Mouse (Mus musculus) heart, postnatal 0 days (tissue): ENCODE results near the gene B3gat3. TPM values are rescaled to one million over a fixed set of nuclear protein-coding genes. Genes with fewer than 3 reads are reported as not detected.

ENCODE experiments used
- ATAC-seq: fragments of 200-750 bp; cut with Nextera tagmentation; 2 replicates; pipeline ENCODE4 v1.8.0; 2017; ENCODE audit warnings: low read depth, moderate number of reproducible peaks, moderate library complexity; ENCODE audit not compliant: insufficient read depth
- DNase-seq: peaks from one replicate; pipeline ENCODE4 v3.0.0-alpha.2; 2016; ENCODE audit warnings: low spot score
- H3K27ac ChIP-seq: fragments of 300-500 bp; sonication (generic); 2 replicates; pipeline ENCODE4 v1.5.1; 2014; ENCODE audit warnings: low read depth, mild to moderate bottlenecking
- H3K27me3 ChIP-seq: fragments of 300-500 bp; sonication (generic); 2 replicates; pipeline ENCODE4 v1.6.1; 2014; ENCODE audit warnings: low read length, mixed read lengths; ENCODE audit not compliant: control insufficient read depth, insufficient read depth
- H3K36me3 ChIP-seq: fragments of 300-500 bp; sonication (generic); replicated peaks from 2 replicates; pipeline ENCODE4 v1.6.1; 2014; ENCODE audit warnings: low read length, mixed read lengths; ENCODE audit not compliant: control insufficient read depth, insufficient read depth
- H3K4me1 ChIP-seq: fragments of 300-500 bp; sonication (generic); 2 replicates; pipeline ENCODE4 v1.6.1; 2014; ENCODE audit warnings: antibody characterized with exemption; ENCODE audit not compliant: control insufficient read depth, insufficient read depth
- H3K4me2 ChIP-seq: fragments of 300-500 bp; sonication (generic); 2 replicates; pipeline ENCODE4 v1.6.1; 2014; ENCODE audit warnings: low read depth, mild to moderate bottlenecking, low read length, moderate library complexity
- H3K4me3 ChIP-seq: fragments of 300-500 bp; sonication (generic); 2 replicates; pipeline ENCODE4 v1.5.1; 2014; ENCODE audit warnings: low read depth, low read length
- H3K9ac ChIP-seq: fragments of 300-500 bp; sonication (generic); replicated peaks from 2 replicates; pipeline ENCODE4 v1.6.1; 2014; ENCODE audit warnings: low read depth, low read length, mixed read lengths
- H3K9me3 ChIP-seq: fragments of 300-500 bp; sonication (generic); replicated peaks from 2 replicates; pipeline ENCODE4 v1.6.1; 2016; ENCODE audit warnings: low read length; ENCODE audit not compliant: control insufficient read depth
- CTCF ChIP-seq: IDR thresholded peaks from 2 replicates; pipeline ENCODE4 v1.5.1; 2016; ENCODE audit warnings: antibody characterized with exemption, control low read depth, low read depth
- EP300 ChIP-seq: IDR thresholded peaks from 2 replicates; pipeline ENCODE4 v1.6.1; 2016; ENCODE audit warnings: antibody characterized with exemption, low read depth
- WGBS: fragments of 180-500 bp; shearing (Covaris S2); extraction: QIAGEN DNeasy Blood & Tissue Kit; methylation state at CpG from one replicate; pipeline ENCODE4 v1.1.7; 2014; 5-methylcytosine and 5-hydroxymethylcytosine counted together
- polyA plus RNA-seq: library from polyadenylated mRNA; unstranded; fragments of >200 nt; fragmentation: Nextera tagmentation; extraction: Ambion mirVana; gene quantifications from 2 replicates; pipeline ENCODE4 v1.2.1, GENCODE M21; 2015
- total RNA-seq: library from RNA; depleted of rRNA; stranded (reverse); fragments of >200 nt; gene quantifications from 2 replicates; pipeline ENCODE4 v1.2.3, GENCODE M21; 2014; ENCODE audit warnings: low replicate concordance

B3gat3 gene
- total and polyA plus RNA-seq, 2 experiments from 2014 or later, result 26.8 to 54.2 TPM

GRCm38 (mm10) chr19:8943047-8943446 is 22.9 kb downstream of the B3gat3 start:
- Histone ChIP-seq H3K9me3 (no peaks in the 10 kb centered on the region), H3K27ac (peak overlapping the region; percentile 97), H3K4me1 (peaks cover 20% of the 10 kb centered on the region; the same call in 1 of the 2 replicates), H3K36me3 (peaks cover 39% of the 10 kb centered on the region), H3K27me3 (no peaks in the 10 kb centered on the region), H3K4me3 (peak overlapping the region; percentile 68), H3K4me2 (peak overlapping the region; percentile 68), H3K9ac (peak overlapping the region; percentile 94)
- ATAC-seq, result no peak
- 61% methylated on average over 2 of the region's 2 CpGs for WGBS
- no peak for TF ChIP-seq EP300
- no peak for TF ChIP-seq CTCF
- no peak for DNase-seq

GRCm38 (mm10) chr19:8944062-8944461 is 23.9 kb downstream of the B3gat3 start:
- DNase-seq, result no peak
- no peaks in the 10 kb centered on the region for H3K27me3 ChIP-seq
- no peaks in the 10 kb centered on the region for H3K9me3 ChIP-seq
- TF ChIP-seq EP300 (no peak), CTCF (no peak)
- peak overlapping the region; percentile 27 for H3K27ac ChIP-seq
- ATAC-seq, result no peak
- H3K4me1 ChIP-seq, result peaks cover 20% of the 10 kb centered on the region; the same call in 1 of the 2 replicates
- peak overlapping the region; percentile 68 for H3K4me2 ChIP-seq
- peaks cover 38% of the 10 kb centered on the region for H3K36me3 ChIP-seq
- H3K4me3 ChIP-seq, result no peak overlapping the region
- 31% methylated on average over 5 of the region's 5 CpGs for WGBS
- H3K9ac ChIP-seq, result no peak overlapping the region

- Histone ChIP-seq H3K27ac (peak overlapping the region; percentile 36; the same call in 1 of the 2 replicates), H3K27me3 (no peaks in the 10 kb centered on the region), H3K4me1 (peaks cover 20% of the 10 kb centered on the region; the same call in 1 of the 2 replicates), H3K36me3 (peaks cover 40% of the 10 kb centered on the region), H3K4me2 (peak overlapping the region; percentile 68), H3K9me3 (no peaks in the 10 kb centered on the region), H3K4me3 (0 out of 2 replicates have a peak overlapping the region, but pooled peaks have one; percentile 10), H3K9ac (0 out of 2 replicates have a peak overlapping the region, but pooled peaks have one; percentile 14)
- DNase-seq (peak; percentile 73), ATAC-seq (no peak)
- WGBS, result 22% methylated on average over 5 of the region's 5 CpGs
- TF ChIP-seq EP300 (0 out of 2 replicates have a peak, but pooled peaks have one; percentile 46), CTCF (no peak)
These were observed 24.6 kb downstream of the B3gat3 start for GRCm38 (mm10) chr19:8944750-8945149.

- Histone ChIP-seq H3K36me3 (peaks cover 43% of the 10 kb centered on the region), H3K27ac (peak overlapping the region; percentile 36; the same call in 1 of the 2 replicates), H3K4me1 (peaks cover 20% of the 10 kb centered on the region; the same call in 1 of the 2 replicates), H3K4me3 (0 out of 2 replicates have a peak overlapping the region, but pooled peaks have one; percentile 10), H3K4me2 (peak overlapping the region; percentile 24), H3K9ac (0 out of 2 replicates have a peak overlapping the region, but pooled peaks have one; percentile 14), H3K27me3 (no peaks in the 10 kb centered on the region), H3K9me3 (no peaks in the 10 kb centered on the region)
- DNase-seq, result no peak
- ATAC-seq, result no peak
- 56% methylated on average over 6 of the region's 6 CpGs for WGBS
- TF ChIP-seq EP300 (no peak), CTCF (no peak)
These were observed 25.1 kb downstream of the B3gat3 start for GRCm38 (mm10) chr19:8945251-8945650.

GRCm38 (mm10) chr19:8946929-8947328 is 26.8 kb downstream of the B3gat3 start:
- no peak for DNase-seq
- H3K9me3 ChIP-seq, result no peaks in the 10 kb centered on the region
- no peak overlapping the region for H3K9ac ChIP-seq
- 70% methylated on average over 7 of the region's 7 CpGs for WGBS
- no peak overlapping the region for H3K27ac ChIP-seq
- ATAC-seq, result no peak
- no peak overlapping the region for H3K4me3 ChIP-seq
- no peak overlapping the region for H3K4me2 ChIP-seq
- no peaks in the 10 kb centered on the region for H3K27me3 ChIP-seq
- H3K4me1 ChIP-seq, result peaks cover 20% of the 10 kb centered on the region; the same call in 1 of the 2 replicates
- peaks cover 59% of the 10 kb centered on the region for H3K36me3 ChIP-seq
- TF ChIP-seq EP300, result no peak

GRCm38 (mm10) chr19:8950190-8950589 is 30.0 kb downstream of the B3gat3 start:
- Histone ChIP-seq H3K27me3 (no peaks in the 10 kb centered on the region), H3K27ac (no peak overlapping the region), H3K4me1 (peaks cover 6% of the 10 kb centered on the region; the same call in 1 of the 2 replicates), H3K4me2 (no peak overlapping the region), H3K36me3 (peaks cover 60% of the 10 kb centered on the region), H3K9ac (no peak overlapping the region), H3K4me3 (no peak overlapping the region), H3K9me3 (no peaks in the 10 kb centered on the region)
- 83% methylated on average over 5 of the region's 5 CpGs for WGBS
- DNase-seq, result no peak
- TF ChIP-seq EP300, result no peak
- TF ChIP-seq CTCF, result no peak
- no peak for ATAC-seq
